Mouse (Mus musculus): ENCODE measurements around the gene Wbp1.

DNA sequence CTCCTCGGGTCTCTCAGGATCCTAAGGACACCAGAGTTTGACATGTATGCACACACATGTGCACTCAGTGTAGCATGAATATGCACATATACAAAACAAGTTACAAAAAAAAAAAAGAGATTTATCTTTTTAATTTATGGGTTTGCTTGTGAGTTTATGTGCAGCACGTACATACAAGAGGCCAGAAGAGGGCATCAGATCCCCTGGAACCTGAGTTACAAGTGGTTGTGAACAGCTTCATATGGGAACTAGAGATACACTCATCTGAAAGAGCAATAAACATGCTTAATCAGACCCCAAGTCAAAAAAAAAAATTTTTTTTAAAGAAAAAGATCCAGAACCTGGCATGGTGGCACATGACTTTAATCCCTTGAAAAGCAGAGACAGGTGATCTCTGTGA, 46.4 kb downstream of the Wbp1 start:
- TF ChIP-seq CTCF (IDR thresholded peaks at IDR 0.05; ENCODE audit: low read depth): peak; percentile 46; the same call in 1 of the 2 replicates
- TF ChIP-seq EP300 (IDR thresholded peaks at IDR 0.05; ENCODE audit: low read depth): no peak
